Mouse (Mus musculus) liver, embryonic 14.5 days (tissue): Measurements from ENCODE around the gene Tapbp. TPM values are rescaled to one million over a fixed set of nuclear protein-coding genes. Genes with fewer than 3 reads are reported as not detected.
"Not testable (repeated sequence)": the region's sequence is repeated elsewhere in the genome, so short reads cannot be mapped to it uniquely, and the experiment has no call there.

Experiments
- ATAC-seq: fragments of 200-750 bp; cut with Nextera tagmentation; 2 replicates; pipeline ENCODE4 v1.8.0; 2017; ENCODE audit warnings: moderate number of reproducible peaks, mild to moderate bottlenecking, moderate library complexity; ENCODE audit not compliant: insufficient read depth
- DNase-seq, 3 experiments: peaks; one replicate each; pipeline ENCODE4 v3.0.0-alpha.2; 2012 to 2013; ENCODE audit warnings: low read depth in 3 of 3, low spot score in 3 of 3
- H3K27ac ChIP-seq: fragments of 300-500 bp; sonication (generic); 2 replicates; pipeline ENCODE4 v1.5.1; 2014; ENCODE audit warnings: moderate library complexity, mild to moderate bottlenecking, control low read depth, inconsistent platforms
- H3K27me3 ChIP-seq: fragments of 300-500 bp; sonication (generic); 2 replicates; pipeline ENCODE4 v1.6.1; 2014; ENCODE audit warnings: mild to moderate bottlenecking, low read length, moderate library complexity; ENCODE audit not compliant: control insufficient read depth, insufficient read depth
- H3K36me3 ChIP-seq: fragments of 300-500 bp; sonication (generic); replicated peaks from 2 replicates; pipeline ENCODE4 v1.6.1; 2014; ENCODE audit warnings: low read depth; ENCODE audit not compliant: control insufficient read depth, insufficient read depth
- H3K4me1 ChIP-seq, 2 experiments: fragments of 200-500 bp in 1 of 2; fragments of 300-500 bp in 1 of 2; sonication (generic) in 1 of 2; replicated peaks; 2 replicates each; pipeline ENCODE4 v1.6.1; 2012 to 2014; ENCODE audit warnings: antibody characterized with exemption in 1 of 2, inconsistent platforms in 1 of 2, low read length in 1 of 2; ENCODE audit not compliant: control insufficient read depth in 2 of 2, insufficient read depth in 2 of 2
- H3K4me2 ChIP-seq: fragments of 300-500 bp; sonication (generic); 2 replicates; pipeline ENCODE4 v1.6.1; 2014; ENCODE audit warnings: low read depth, mild to moderate bottlenecking, control low read depth, moderate library complexity
- H3K4me3 ChIP-seq, 2 experiments: fragments of 200-500 bp in 1 of 2; fragments of 300-500 bp in 1 of 2; sonication (generic) in 1 of 2; 2 replicates each; pipeline ENCODE4 v1.5.1; 2012 to 2014; ENCODE audit warnings: low read depth in 2 of 2, low read length in 2 of 2, mild to moderate bottlenecking in 2 of 2, control low read depth in 1 of 2, inconsistent platforms in 1 of 2, moderate library complexity in 1 of 2; ENCODE audit not compliant: insufficient read depth in 1 of 2
- H3K9ac ChIP-seq: fragments of 300-500 bp; sonication (generic); replicated peaks from 2 replicates; pipeline ENCODE4 v1.6.1; 2014; ENCODE audit warnings: mild to moderate bottlenecking, control low read depth, moderate library complexity
- H3K9me3 ChIP-seq: fragments of 300-500 bp; sonication (generic); 2 replicates; pipeline ENCODE4 v1.6.1; 2016; ENCODE audit warnings: low read length, mixed read lengths; ENCODE audit not compliant: control insufficient read depth
- CTCF ChIP-seq: IDR thresholded peaks from 2 replicates; pipeline ENCODE4 v1.5.1; 2016; ENCODE audit warnings: antibody characterized with exemption, low read depth, control low read depth
- EP300 ChIP-seq: IDR thresholded peaks from 2 replicates; pipeline ENCODE4 v1.6.1; 2016; ENCODE audit warnings: antibody characterized with exemption, low read depth
- WGBS: fragments of 180-500 bp; shearing (Covaris S2); extraction: QIAGEN DNeasy Blood & Tissue Kit; methylation state at CpG from one replicate; pipeline ENCODE4 v1.1.7; 2014; ENCODE audit not compliant: insufficient replicate concordance; 5-methylcytosine and 5-hydroxymethylcytosine counted together
- polyA plus RNA-seq, 2 experiments: library from polyadenylated mRNA; depleted of rRNA in 1 of 2; stranded (reverse) in 1 of 2; unstranded in 1 of 2; fragments of >200 nt; fragmentation: Nextera tagmentation in 1 of 2; extraction: Ambion mirVana in 1 of 2; gene quantifications; 2 replicates each; pipeline versions ENCODE4 v1.2.1 to v1.2.3; 2012 to 2014

Gene Tapbp
- polyA plus RNA-seq, 2 experiments: 10.6 to 24.0 TPM

- H3K27ac ChIP-seq: no peak overlapping the region
- H3K36me3 ChIP-seq: no peaks in the 10 kb centered on the region
- H3K9me3 ChIP-seq: no peaks in the 10 kb centered on the region
- no peaks in the 10 kb centered on the region for H3K27me3 ChIP-seq
- H3K4me1 ChIP-seq: peaks cover 35 to 39% of the 10 kb centered on the region in 2 experiments
- H3K4me3 ChIP-seq: no peak overlapping the region
- 7% methylated on average over 6 of the region's 6 CpGs for whole genome bisulfite sequencing
- ATAC-seq: peak; percentile 42; the same call in 1 of the 2 replicates
- peak; percentile 71 to 78 (median 71) for DNase-seq
- no peak overlapping the region for H3K9ac ChIP-seq
- TF ChIP-seq EP300 (no peak), CTCF (peak; percentile 85)
- H3K4me2 ChIP-seq: no peak overlapping the region
These were observed 18.4 kb upstream of the Tapbp start for GRCm38 (mm10) chr17:33897114-33897794.

GRCm38 (mm10) chr17:33898193-33898592, 17.5 kb upstream of the Tapbp start:
- ATAC-seq, H3K27me3 ChIP-seq, H3K36me3 ChIP-seq, H3K4me2 ChIP-seq, H3K4me3 ChIP-seq, H3K9me3 ChIP-seq, DNase-seq, H3K9ac ChIP-seq: not testable (repeated sequence)
- H3K27ac ChIP-seq: peak overlapping the region; percentile 87
- peaks cover 35 to 46% of the 10 kb centered on the region in 2 experiments for H3K4me1 ChIP-seq
- 63% methylated on average over 4 of the region's 4 CpGs for WGBS

- Histone ChIP-seq H3K4me2 (peak overlapping the region; percentile 11), H3K27me3 (no peaks in the 10 kb centered on the region), H3K4me3 (no peak overlapping the region), H3K27ac (peak overlapping the region; percentile 87), H3K4me1 (peaks cover 39 to 57% of the 10 kb centered on the region in 2 experiments), H3K36me3 (no peaks in the 10 kb centered on the region), H3K9me3 (no peaks in the 10 kb centered on the region), H3K9ac (peak overlapping the region; percentile 25)
- no peak for TF ChIP-seq CTCF
- peak; percentile 20; the same call in 1 of the 2 replicates for TF ChIP-seq EP300
- ATAC-seq (peak; percentile 77), DNase-seq (peak; percentile 66 to 73 (median 71))
- WGBS: 18% methylated on average over 4 of the region's 4 CpGs
These were observed 16.1 kb upstream of the Tapbp start for GRCm38 (mm10) chr17:33899642-33900041.

- H3K9ac ChIP-seq: peak overlapping the region; percentile 25; the same call in 1 of the 2 replicates
These were observed 15.3 kb upstream of the Tapbp start for GRCm38 (mm10) chr17:33900281-33900988.

GRCm38 (mm10) chr17:33900989-33901314, 14.7 kb upstream of the Tapbp start:
- no peak for ATAC-seq
- TF ChIP-seq EP300: no peak
- no peak for TF ChIP-seq CTCF
- no peak overlapping the region for H3K4me2 ChIP-seq
- 82% methylated on average over 4 of the region's 4 CpGs for WGBS
- no peak overlapping the region for H3K4me3 ChIP-seq
- H3K27ac ChIP-seq: no peak overlapping the region
- H3K36me3 ChIP-seq: no peaks in the 10 kb centered on the region
- H3K27me3 ChIP-seq: no peaks in the 10 kb centered on the region
- H3K4me1 ChIP-seq: peaks cover 39 to 57% of the 10 kb centered on the region in 2 experiments
- H3K9me3 ChIP-seq: no peaks in the 10 kb centered on the region
- no peak overlapping the region for H3K9ac ChIP-seq
- no peak for DNase-seq

More at GRCm38 (mm10) chr17:33900281-33900988, 15.3 kb upstream of the Tapbp start:
- DNase-seq (no peak), ATAC-seq (peak; percentile 36; the same call in 1 of the 2 replicates)
- Histone ChIP-seq H3K4me2 (peak overlapping the region; percentile 11), H3K27me3 (no peaks in the 10 kb centered on the region), H3K4me1 (peaks cover 39 to 57% of the 10 kb centered on the region in 2 experiments), H3K36me3 (no peaks in the 10 kb centered on the region), H3K9me3 (no peaks in the 10 kb centered on the region), H3K27ac (peak overlapping the region; percentile 87), H3K4me3 (no peak overlapping the region)
- TF ChIP-seq EP300 (no peak), CTCF (no peak)
- 57% methylated on average over 7 of the region's 7 CpGs for WGBS
